Mouse (Mus musculus) CH12.LX (cell line): ENCODE results near the gene Dnajc6.

Source experiments
- CTCF ChIP-seq, 2 experiments: IDR thresholded peaks in 1 of 2; conservative IDR thresholded peaks in 1 of 2; 2 replicates each; pipeline ENCODE4 v1.5.1; 2011 to 2012; ENCODE audit warnings: low read depth in 2 of 2, low read length in 2 of 2, improper control_type of control experiment in 1 of 2, inconsistent platforms in 1 of 2, mild to moderate bottlenecking in 1 of 2, moderate library complexity in 1 of 2
- EP300 ChIP-seq: IDR thresholded peaks from 2 replicates; pipeline ENCODE4 v1.6.1; 2011; ENCODE audit warnings: low read length, improper control_type of control experiment
- GABPA ChIP-seq: IDR thresholded peaks from 2 replicates; pipeline ENCODE4 v1.6.1; 2012; ENCODE audit warnings: low read depth, low read length, improper control_type of control experiment, inconsistent platforms; ENCODE audit not compliant: insufficient replicate concordance
- MAX ChIP-seq: IDR thresholded peaks from 2 replicates; pipeline ENCODE4 v1.6.1; 2011; ENCODE audit warnings: low read length, improper control_type of control experiment
- MYC ChIP-seq: IDR thresholded peaks from 2 replicates; pipeline ENCODE4 v1.6.1; 2011; ENCODE audit warnings: low read depth, mild to moderate bottlenecking, improper control_type of control experiment, low read length
- POLR2A ChIP-seq: IDR thresholded peaks from 2 replicates; pipeline ENCODE4 v1.6.1; 2011; ENCODE audit warnings: low read depth, mild to moderate bottlenecking, improper control_type of control experiment, low read length
- RAD21 ChIP-seq: IDR thresholded peaks from 2 replicates; pipeline ENCODE4 v1.6.1; 2011; ENCODE audit warnings: low read depth, mild to moderate bottlenecking, low read length, improper control_type of control experiment, moderate library complexity
- TBP ChIP-seq: conservative IDR thresholded peaks from 2 replicates; pipeline ENCODE4 v1.6.1; 2011; ENCODE audit warnings: low read depth, low read length, improper control_type of control experiment
- TCF12 ChIP-seq: IDR thresholded peaks from 2 replicates; pipeline ENCODE4 v1.6.1; 2014; ENCODE audit warnings: low read depth, mild to moderate bottlenecking, inconsistent platforms, low read length, improper control_type of control experiment
- UBTF ChIP-seq: IDR thresholded peaks from 2 replicates; pipeline ENCODE4 v1.6.1; 2012; ENCODE audit warnings: low read depth, mild to moderate bottlenecking, inconsistent platforms, low read length, improper control_type of control experiment, moderate library complexity

DNA sequence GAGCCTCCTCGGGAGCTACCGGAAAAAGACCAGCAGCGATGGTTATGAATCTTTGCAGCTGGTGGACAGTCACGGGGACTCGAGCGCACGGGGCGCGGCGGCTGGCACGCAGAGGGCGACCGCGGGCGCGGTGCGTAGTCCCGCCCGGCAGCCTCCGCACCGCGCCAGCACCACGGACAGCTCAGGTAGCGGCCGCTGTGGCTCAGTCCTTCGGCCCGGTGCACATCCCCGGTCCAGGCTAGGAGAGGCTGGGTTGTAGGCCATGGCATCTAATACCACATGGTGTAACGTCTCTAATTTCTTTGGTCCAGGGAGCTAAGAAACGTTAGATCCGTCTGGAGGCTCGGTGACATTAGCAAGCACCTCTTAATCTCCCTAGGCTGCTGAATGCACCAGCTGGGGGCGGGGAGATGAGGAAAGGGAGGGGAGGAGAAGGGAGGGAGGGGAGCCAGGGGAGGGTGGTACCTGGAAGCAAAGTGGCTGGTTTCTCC is 54.3 kb downstream of the Dnajc6 start:
- TF ChIP-seq EP300 (no peak), POLR2A (no peak), TCF12 (no peak), CTCF (conservative IDR thresholded peaks at IDR 0.05 in 1 of 2, IDR thresholded peaks at IDR 0.05 in 1 of 2; ENCODE audit: low read depth in 2 of 2, low read length in 2 of 2) (no peak), TBP (no peak), MAX (no peak), GABPA (no peak), MYC (no peak), UBTF (no peak), RAD21 (no peak)
